Comparison of ENCODE assay signal across 13 mouse cellular contexts in genomic region chr2:164358373-164358772, GRCm38 (mm10). TPM values are rescaled to one million over a fixed set of nuclear protein-coding genes. Genes with fewer than 3 reads are reported as not detected.
DNase-seq lines count a peak whose midpoint lies in the region; TF ChIP-seq lines count a peak whose summit lies in the region.
"Had no signal": no experiment of that assay in that cellular context is flagged by ENCODE, and none has a peak within 500 bp of the region (broad histone marks: within the 10 kb centered on the region; RNA-seq: fewer than 3 reads in every experiment).

No protein-coding gene starts in this region.

- no peak overlapping the region for H3K4me3 ChIP-seq in layer of hippocampus, adult 2 months
- H3K4me3 ChIP-seq: hindbrain, embryonic 15.5 days; neural tube, embryonic 12.5 days had no signal

- DNase-seq in embryo, embryonic 10 days (ENCODE audit: low spot score) = peak; percentile 45
- no peak for DNase-seq in embryo, embryonic 10.5 days (ENCODE audit: low spot score)
- no peak for DNase-seq in layer of hippocampus, adult 2 months (ENCODE audit: low spot score in 2 of 2)
- DNase-seq in layer of hippocampus, postnatal 10 days (ENCODE audit: low spot score in 2 of 2) = no peak
- peak; percentile 17 for DNase-seq in urinary bladder, postnatal 14 days (ENCODE audit: low spot score)
- no peak for DNase-seq in urinary bladder, adult 2 months (ENCODE audit: low spot score)
- DNase-seq in gastrocnemius, postnatal 10 days = no peak
- DNase-seq in frontal cortex, postnatal 36 days (ENCODE audit: low spot score in 2 of 2) = no peak

- H3K27ac ChIP-seq in layer of hippocampus, adult 2 months = no peak overlapping the region
- H3K27ac ChIP-seq: hindbrain, embryonic 15.5 days; neural tube, embryonic 12.5 days had no signal

- peak; percentile 56 for TF ChIP-seq CTCF in layer of hippocampus, adult 2 months (conservative IDR thresholded peaks at IDR 0.05)

RNA-seq across cellular contexts. Expression of gene Svs5, which starts 25.8 kb away (rescaled TPM):
- not detected for total RNA-seq in layer of hippocampus, adult 2 months (2021)
- total RNA-seq in layer of hippocampus, postnatal 10 days (2021) = not detected
- polyA plus RNA-seq in urinary bladder, adult 2 months (2012; rRNA removed) = 0.11 TPM in 1 of 2 replicates, not detected in the other
- not detected for total RNA-seq in gastrocnemius, postnatal 10 days (2021)
- total RNA-seq: layer of hippocampus, adult 8-10 months had no signal
- polyA plus RNA-seq: heart, embryonic 14.5 days; hindbrain, embryonic 15.5 days; limb, embryonic 14.5 days; neural tube, embryonic 12.5 days had no signal

RNA-seq across cellular contexts. Expression of gene Slpi, which starts 30.5 kb away (rescaled TPM):
- 1 to 10 TPM in 1 of 2 experiments, not detected in 1; 1.8 TPM for total RNA-seq in layer of hippocampus, adult 2 months (2021)
- total RNA-seq in layer of hippocampus, postnatal 10 days (2021) = 1 to 10 TPM; 1.0 to 1.4 TPM
- 28.3 and 42.1 TPM in 2 replicates for polyA plus RNA-seq in urinary bladder, adult 2 months (2012; rRNA removed)
- total RNA-seq in gastrocnemius, postnatal 10 days (2021) = 1 to 10 TPM in 1 of 2 experiments, not detected in 1; 1.4 TPM
- polyA plus RNA-seq: neural tube, embryonic 12.5 days had no signal

RNA-seq across cellular contexts. Expression of gene Svs6, which starts 41.8 kb away (rescaled TPM):
- total RNA-seq in layer of hippocampus, adult 2 months (2021) = not detected
- not detected for total RNA-seq in layer of hippocampus, postnatal 10 days (2021)
- not detected in 2 replicates for polyA plus RNA-seq in urinary bladder, adult 2 months (2012; rRNA removed)
- not detected for total RNA-seq in gastrocnemius, postnatal 10 days (2021)
- total RNA-seq: layer of hippocampus, adult 8-10 months had no signal
- polyA plus RNA-seq: heart, embryonic 14.5 days; hindbrain, embryonic 15.5 days; limb, embryonic 14.5 days; neural tube, embryonic 12.5 days had no signal

RNA-seq across cellular contexts. Expression of gene Rbpjl, which starts 44.6 kb away (rescaled TPM):
- under 1 TPM; 0.07 to 0.46 TPM for total RNA-seq in layer of hippocampus, adult 2 months (2021)
- total RNA-seq in layer of hippocampus, postnatal 10 days (2021) = under 1 TPM; 0.38 to 0.48 TPM
- polyA plus RNA-seq in urinary bladder, adult 2 months (2012; rRNA removed) = 0.01 TPM in 1 of 2 replicates, not detected in the other
- total RNA-seq in gastrocnemius, postnatal 10 days (2021) = under 1 TPM; 0.05 to 0.07 TPM

RNA-seq across cellular contexts. Expression of gene Matn4, which starts 46.6 kb away (rescaled TPM):
- 10 to 100 TPM; 10.3 to 11.2 TPM for total RNA-seq in layer of hippocampus, adult 2 months (2021)
- total RNA-seq in layer of hippocampus, postnatal 10 days (2021) = 10 to 100 TPM; 20.4 to 25.9 TPM
- 3.1 and 3.4 TPM in 2 replicates for polyA plus RNA-seq in urinary bladder, adult 2 months (2012; rRNA removed)
- total RNA-seq in gastrocnemius, postnatal 10 days (2021) = 1 to 10 TPM; 5.8 to 7.8 TPM

Comparison
In these comparisons a context has a peak if more than half of its experiments do, and no peak if none do; other contexts are left out.
1. DNase-seq: peak in embryo, embryonic 10 days (single experiment) and urinary bladder, postnatal 14 days (single experiment); none in embryo, embryonic 10.5 days (single experiment), layer of hippocampus, adult 2 months (0 of 2), layer of hippocampus, postnatal 10 days (0 of 2), urinary bladder, adult 2 months (single experiment), gastrocnemius, postnatal 10 days (single experiment) and frontal cortex, postnatal 36 days (0 of 2).